Mouse (Mus musculus) embryonic facial prominence, embryonic 15.5 days (tissue): Measurements from ENCODE around the gene Cdc6. TPM values are rescaled to one million over a fixed set of nuclear protein-coding genes. Genes with fewer than 3 reads are reported as not detected.

Experiments
- ATAC-seq: fragments of 200-750 bp; cut with Nextera tagmentation; 2 replicates; pipeline ENCODE4 v1.8.0; 2017; ENCODE audit warnings: low read depth, moderate TSS enrichment; ENCODE audit not compliant: insufficient number of reproducible peaks, low FRiP score, low TSS enrichment
- H3K27ac ChIP-seq: fragments of 300-500 bp; sonication (generic); replicated peaks from 2 replicates; pipeline ENCODE4 v1.5.1; 2015; ENCODE audit warnings: mild to moderate bottlenecking, inconsistent platforms
- H3K27me3 ChIP-seq: fragments of 300-500 bp; sonication (generic); 2 replicates; pipeline ENCODE4 v1.6.1; 2015; ENCODE audit warnings: inconsistent platforms
- H3K36me3 ChIP-seq: fragments of 300-500 bp; sonication (generic); 2 replicates; pipeline ENCODE4 v1.6.1; 2015; ENCODE audit warnings: mild to moderate bottlenecking, inconsistent platforms
- H3K4me1 ChIP-seq: fragments of 300-500 bp; sonication (generic); 2 replicates; pipeline ENCODE4 v1.6.1; 2015; ENCODE audit warnings: inconsistent platforms
- H3K4me2 ChIP-seq: fragments of 300-500 bp; sonication (generic); replicated peaks from 2 replicates; pipeline ENCODE4 v1.6.1; 2015; ENCODE audit warnings: mild to moderate bottlenecking, inconsistent platforms
- H3K4me3 ChIP-seq: fragments of 300-500 bp; sonication (generic); replicated peaks from 2 replicates; pipeline ENCODE4 v1.5.1; 2015; ENCODE audit warnings: mild to moderate bottlenecking, inconsistent platforms
- H3K9ac ChIP-seq: fragments of 300-500 bp; sonication (generic); 2 replicates; pipeline ENCODE4 v1.6.1; 2015; ENCODE audit warnings: inconsistent platforms
- H3K9me3 ChIP-seq: fragments of 300-500 bp; sonication (generic); replicated peaks from 2 replicates; pipeline ENCODE4 v1.6.1; 2016; ENCODE audit warnings: inconsistent platforms
- WGBS: fragments of 180-500 bp; shearing (Covaris S2); methylation state at CpG from one replicate; pipeline ENCODE4 v1.1.7; 2015; 5-methylcytosine and 5-hydroxymethylcytosine counted together
- polyA plus RNA-seq: library from polyadenylated mRNA; unstranded; fragments of >200 nt; fragmentation: Nextera tagmentation; extraction: Ambion mirVana; gene quantifications from 2 replicates; pipeline ENCODE4 v1.2.1, GENCODE M21; 2015

Gene Cdc6
- polyA plus RNA-seq: 22.6 and 22.7 TPM in 2 replicates

- Histone ChIP-seq H3K4me3 (peak within 1 kb of the TSS; percentile 60), H3K27ac (peak within 1 kb of the TSS; percentile 44), H3K36me3 (peaks cover 17% of the 10 kb centered on the region), H3K27me3 (no peaks in the 10 kb centered on the region), H3K4me1 (peaks cover 27% of the 10 kb centered on the region), H3K9me3 (no peaks in the 10 kb centered on the region), H3K4me2 (peak within 1 kb of the TSS; percentile 97), H3K9ac (peak within 1 kb of the TSS; percentile 48)
- peak; percentile 97 for ATAC-seq
- WGBS: under 1% methylated on average over 49 of the region's 49 CpGs
Observed at GRCm38 (mm10) chr11:98907437-98908173, at the start of gene Cdc6. Gene Cdc6, plus strand, starts transcription at chr11:98907801.

GRCm38 (mm10) chr11:98858759-98859731, 48.6 kb upstream of the Cdc6 start:
- no peaks in the 10 kb centered on the region for H3K27me3 ChIP-seq
- no peaks in the 10 kb centered on the region for H3K36me3 ChIP-seq
- no peak overlapping the region for H3K4me2 ChIP-seq
- WGBS: 34% methylated on average over 14 of the region's 14 CpGs
- H3K9ac ChIP-seq: no peak overlapping the region
- ATAC-seq: no peak
- H3K9me3 ChIP-seq: no peaks in the 10 kb centered on the region
- H3K4me3 ChIP-seq: no peak overlapping the region
- no peak overlapping the region for H3K27ac ChIP-seq
- peaks cover 12% of the 10 kb centered on the region for H3K4me1 ChIP-seq

GRCm38 (mm10) chr11:98863028-98863750, 44.4 kb upstream of the Cdc6 start, which contains the start of gene Wipf2:
Gene Wipf2, plus strand, starts transcription at chr11:98863638.
- WGBS: 8% methylated on average over 40 of the region's 41 CpGs

GRCm38 (mm10) chr11:98863751-98864429, 43.7 kb upstream of the Cdc6 start:
- WGBS: under 1% methylated on average over 33 of the region's 39 CpGs
- Histone ChIP-seq H3K9ac (peak overlapping the region; percentile 59), H3K36me3 (peaks cover 19% of the 10 kb centered on the region), H3K4me3 (peak overlapping the region; percentile 70), H3K9me3 (no peaks in the 10 kb centered on the region), H3K4me1 (peaks cover 15% of the 10 kb centered on the region), H3K27me3 (no peaks in the 10 kb centered on the region), H3K4me2 (peak overlapping the region; percentile 72), H3K27ac (peak overlapping the region; percentile 93)
- ATAC-seq: peak; percentile 75

More at GRCm38 (mm10) chr11:98863028-98863750, 44.4 kb upstream of the Cdc6 start, which contains the start of gene Wipf2:
- H3K4me2 ChIP-seq: peak within 1 kb of the TSS; percentile 72
- peak within 1 kb of the TSS; percentile 59 for H3K9ac ChIP-seq
- no peaks in the 10 kb centered on the region for H3K9me3 ChIP-seq
- H3K36me3 ChIP-seq: peaks cover 18% of the 10 kb centered on the region
- peaks cover 15% of the 10 kb centered on the region for H3K4me1 ChIP-seq
- peak; percentile 93 for ATAC-seq
- H3K27ac ChIP-seq: peak within 1 kb of the TSS; percentile 93
- no peaks in the 10 kb centered on the region for H3K27me3 ChIP-seq
- H3K4me3 ChIP-seq: peak within 1 kb of the TSS; percentile 70

- WGBS: 84% methylated on average over 12 of the region's 12 CpGs
- Histone ChIP-seq H3K36me3 (peaks cover 27% of the 10 kb centered on the region), H3K9ac (no peak overlapping the region), H3K27me3 (no peaks in the 10 kb centered on the region), H3K27ac (no peak overlapping the region), H3K9me3 (no peaks in the 10 kb centered on the region), H3K4me1 (peaks cover 25% of the 10 kb centered on the region), H3K4me3 (no peak overlapping the region), H3K4me2 (no peak overlapping the region)
- no peak for ATAC-seq
Observed at GRCm38 (mm10) chr11:98867293-98867692, 40.3 kb upstream of the Cdc6 start.

- H3K4me2 ChIP-seq: no peak overlapping the region
- no peak overlapping the region for H3K9ac ChIP-seq
- H3K4me3 ChIP-seq: no peak overlapping the region
- no peak overlapping the region for H3K27ac ChIP-seq
- no peaks in the 10 kb centered on the region for H3K9me3 ChIP-seq
- H3K4me1 ChIP-seq: peaks cover 13% of the 10 kb centered on the region
- H3K36me3 ChIP-seq: peaks cover 32% of the 10 kb centered on the region
- 86% methylated on average over 8 of the region's 8 CpGs for WGBS
- no peaks in the 10 kb centered on the region for H3K27me3 ChIP-seq
- no peak for ATAC-seq
Observed at GRCm38 (mm10) chr11:98869906-98870305, 37.7 kb upstream of the Cdc6 start.

GRCm38 (mm10) chr11:98870791-98871190, 36.8 kb upstream of the Cdc6 start:
- Histone ChIP-seq H3K9ac (no peak overlapping the region), H3K9me3 (no peaks in the 10 kb centered on the region), H3K4me3 (no peak overlapping the region), H3K27ac (no peak overlapping the region), H3K36me3 (peaks cover 32% of the 10 kb centered on the region), H3K4me2 (no peak overlapping the region), H3K27me3 (no peaks in the 10 kb centered on the region), H3K4me1 (peaks cover 13% of the 10 kb centered on the region)
- ATAC-seq: no peak
- WGBS: 77% methylated on average over 5 of the region's 5 CpGs

- Histone ChIP-seq H3K36me3 (peaks cover 30% of the 10 kb centered on the region), H3K9ac (no peak overlapping the region), H3K4me2 (no peak overlapping the region), H3K27ac (peak overlapping the region; percentile 69), H3K4me1 (peaks cover 13% of the 10 kb centered on the region), H3K4me3 (no peak overlapping the region), H3K9me3 (no peaks in the 10 kb centered on the region), H3K27me3 (no peaks in the 10 kb centered on the region)
- 46% methylated on average over 4 of the region's 4 CpGs for WGBS
- ATAC-seq: no peak
Observed at GRCm38 (mm10) chr11:98871416-98871815, 36.2 kb upstream of the Cdc6 start.

- Histone ChIP-seq H3K27me3 (no peaks in the 10 kb centered on the region), H3K36me3 (peaks cover 25% of the 10 kb centered on the region), H3K9me3 (no peaks in the 10 kb centered on the region), H3K4me3 (no peak overlapping the region), H3K27ac (peak overlapping the region; percentile 69), H3K4me2 (no peak overlapping the region), H3K4me1 (peaks cover 13% of the 10 kb centered on the region), H3K9ac (no peak overlapping the region)
- whole genome bisulfite sequencing: 17% methylated on average over 4 of the region's 4 CpGs
- ATAC-seq: 0 out of 2 replicates have a peak, but pooled peaks have one; percentile 56
Observed at GRCm38 (mm10) chr11:98872040-98872439, 35.6 kb upstream of the Cdc6 start.

- Histone ChIP-seq H3K9me3 (no peaks in the 10 kb centered on the region), H3K4me3 (no peak overlapping the region), H3K4me1 (peaks cover 22% of the 10 kb centered on the region), H3K36me3 (peaks cover 12% of the 10 kb centered on the region; the same call in 1 of the 2 replicates), H3K4me2 (no peak overlapping the region), H3K27ac (no peak overlapping the region), H3K9ac (no peak overlapping the region), H3K27me3 (no peaks in the 10 kb centered on the region)
- ATAC-seq: no peak
- WGBS: 91% methylated on average over 9 of the region's 9 CpGs
Observed at GRCm38 (mm10) chr11:98873900-98874299, 33.7 kb upstream of the Cdc6 start.
